In genomic region chr5:123155425-123155824, GRCm38 (mm10) we compare ENCODE assay signal across 9 mouse cellular contexts. TPM values are rescaled to one million over a fixed set of nuclear protein-coding genes. Genes with fewer than 3 reads are reported as not detected.
A peak's percentile ranks its signal among the peaks of the same experiment; 100 is the strongest.
DNase-seq lines count a peak whose midpoint lies in the region; ATAC-seq and TF ChIP-seq lines count a peak whose summit lies in the region.
"Had no signal": no experiment of that assay in that cellular context is flagged by ENCODE, and none has a peak within 500 bp of the region (broad histone marks: within the 10 kb centered on the region; RNA-seq: fewer than 3 reads in every experiment).

No protein-coding gene starts in this region.

- peak; percentile 80 for TF ChIP-seq CTCF in E14TG2a.4 (conservative IDR thresholded peaks at IDR 0.05; ENCODE audit: low read length)
- TF ChIP-seq CTCF in gastrocnemius, adult 2 months (IDR thresholded peaks at IDR 0.05), result peak; percentile 82
- no peak for TF ChIP-seq CTCF in thymus, adult 2 months (IDR thresholded peaks at IDR 0.05; ENCODE audit: borderline replicate concordance, control insufficient read depth, extremely low read depth, insufficient read depth, low read length, poor library complexity)

- peaks cover 5% of the 10 kb centered on the region; the same call in 1 of the 2 replicates for H3K4me1 ChIP-seq in hindbrain, embryonic 11.5 days (replicated peaks; ENCODE audit: control insufficient read depth, insufficient read depth, low read length)
- peaks cover 19% of the 10 kb centered on the region for H3K4me1 ChIP-seq in hindbrain, embryonic 13.5 days (replicated peaks)
- H3K4me1 ChIP-seq in E14TG2a.4 (replicated peaks; ENCODE audit: low read depth, low read length), result peaks cover 86% of the 10 kb centered on the region
- peaks cover 13% of the 10 kb centered on the region for H3K4me1 ChIP-seq in midbrain, embryonic 10.5 days
- peaks cover 24% of the 10 kb centered on the region for H3K4me1 ChIP-seq in thymus, adult 2 months (replicated peaks; ENCODE audit: control insufficient read depth, insufficient read depth, low read length)

- peaks cover 19% of the 10 kb centered on the region for H3K36me3 ChIP-seq in hindbrain, embryonic 11.5 days (ENCODE audit: control insufficient read depth, insufficient read depth, low read length)
- peaks cover 82% of the 10 kb centered on the region for H3K36me3 ChIP-seq in hindbrain, embryonic 13.5 days
- H3K36me3 ChIP-seq in E14TG2a.4 (ENCODE audit: insufficient read depth, low read length), result peaks cover 81% of the 10 kb centered on the region
- H3K36me3 ChIP-seq in midbrain, embryonic 10.5 days, result peaks cover 97% of the 10 kb centered on the region
- peaks cover 51% of the 10 kb centered on the region for H3K36me3 ChIP-seq in thymus, adult 2 months (ENCODE audit: control insufficient read depth, insufficient read depth, low read length)

- no peak for TF ChIP-seq POLR2A in thymus, adult 2 months (IDR thresholded peaks at IDR 0.05; ENCODE audit: control insufficient read depth, extremely low read depth, insufficient read depth, low read length, poor library complexity)

- no peak for ATAC-seq in hindbrain, embryonic 11.5 days (ENCODE audit: low FRiP score)
- no peak for ATAC-seq in hindbrain, embryonic 13.5 days (ENCODE audit: low FRiP score)

- H3K27me3 ChIP-seq in hindbrain, embryonic 11.5 days (ENCODE audit: control insufficient read depth, insufficient read depth, low read length), result no peaks in the 10 kb centered on the region
- H3K27me3 ChIP-seq in hindbrain, embryonic 13.5 days, result no peaks in the 10 kb centered on the region
- H3K27me3 ChIP-seq in E14TG2a.4 (ENCODE audit: insufficient read depth, low read length), result peaks cover 23% of the 10 kb centered on the region
- H3K27me3 ChIP-seq in midbrain, embryonic 10.5 days (ENCODE audit: low read depth, poor library complexity, severe bottlenecking), result no peaks in the 10 kb centered on the region
- no peaks in the 10 kb centered on the region for H3K27me3 ChIP-seq in thymus, adult 2 months (ENCODE audit: control insufficient read depth, insufficient read depth, low read length)

- intact Hi-C loops in gastrocnemius, adult 2 months (cut with DNase I), result no loop called here
- intact Hi-C loops in left cerebral cortex, postnatal 14 days (cut with DNase I), result loop anchor here (5.0 kb wide), 1 partner anchor 38 kb away; no protein-coding TSS in a partner anchor

- DNase-seq in hindbrain, embryonic 11.5 days (ENCODE audit: low spot score), result peak; percentile 82
- peak; percentile 67 for DNase-seq in cerebellum, adult 8-10 months
- DNase-seq in gastrocnemius, adult 2 months, result peak; percentile 79
- DNase-seq in left cerebral cortex, postnatal 14 days (ENCODE audit: low spot score in 2 of 2), result peak; percentile 78 to 83
- DNase-seq in midbrain, embryonic 10.5 days (ENCODE audit: low spot score), result peak; percentile 70
- peak; percentile 79 for DNase-seq in thymus, adult 2 months

- no peaks in the 10 kb centered on the region for H3K9me3 ChIP-seq in hindbrain, embryonic 11.5 days (ENCODE audit: control insufficient read depth, low read length)
- no peaks in the 10 kb centered on the region for H3K9me3 ChIP-seq in hindbrain, embryonic 13.5 days
- no peaks in the 10 kb centered on the region for H3K9me3 ChIP-seq in E14TG2a.4 (ENCODE audit: low read length)
- no peaks in the 10 kb centered on the region for H3K9me3 ChIP-seq in midbrain, embryonic 10.5 days (replicated peaks)

- H3K4me2 ChIP-seq in hindbrain, embryonic 11.5 days (replicated peaks; ENCODE audit: low read depth, low read length), result no peak overlapping the region
- no peak overlapping the region for H3K4me2 ChIP-seq in hindbrain, embryonic 13.5 days

- 60% methylated on average over 7 of the region's 7 CpGs for WGBS in hindbrain, embryonic 11.5 days
- WGBS in hindbrain, embryonic 13.5 days, result 63% methylated on average over 7 of the region's 7 CpGs
- 59% methylated on average over 7 of the region's 7 CpGs for WGBS in midbrain, embryonic 10.5 days
- WGBS in thymus, adult 2 months, result 59% methylated on average over 7 of the region's 7 CpGs

- no peak overlapping the region for H3K27ac ChIP-seq in hindbrain, embryonic 11.5 days (ENCODE audit: low read depth, low read length)
- H3K27ac ChIP-seq in hindbrain, embryonic 13.5 days, result no peak overlapping the region
- peak overlapping the region; percentile 25; the same call in 1 of the 2 replicates for H3K27ac ChIP-seq in gastrocnemius, adult 2 months
- no peak overlapping the region for H3K27ac ChIP-seq in midbrain, embryonic 10.5 days (replicated peaks)
- no peak overlapping the region for H3K27ac ChIP-seq in thymus, adult 2 months (ENCODE audit: control insufficient read depth, insufficient read depth, low read length)

- H3K4me3 ChIP-seq in hindbrain, embryonic 11.5 days (ENCODE audit: low read depth, low read length), result no peak overlapping the region
- no peak overlapping the region for H3K4me3 ChIP-seq in hindbrain, embryonic 13.5 days
- no peak overlapping the region for H3K4me3 ChIP-seq in E14TG2a.4 (replicated peaks; ENCODE audit: low read length)
- no peak overlapping the region for H3K4me3 ChIP-seq in gastrocnemius, adult 2 months
- no peak overlapping the region for H3K4me3 ChIP-seq in midbrain, embryonic 10.5 days
- no peak overlapping the region for H3K4me3 ChIP-seq in thymus, adult 2 months (ENCODE audit: control insufficient read depth, insufficient read depth, low read length)

- no peak overlapping the region for H3K9ac ChIP-seq in hindbrain, embryonic 11.5 days (ENCODE audit: low read depth, low read length)
- H3K9ac ChIP-seq in hindbrain, embryonic 13.5 days, result no peak overlapping the region

RNA-seq across cellular contexts. Expression of gene Setd1b, which starts 13.4 kb away (rescaled TPM):
- 11.0 and 14.2 TPM in 2 replicates for polyA plus RNA-seq in hindbrain, embryonic 11.5 days (2014; fragmentation: Nextera tagmentation; extraction: Ambion mirVana)
- 12.9 and 13.1 TPM in 2 replicates for polyA plus RNA-seq in hindbrain, embryonic 13.5 days (2015; fragmentation: Nextera tagmentation; extraction: Ambion mirVana)
- 10 to 100 TPM in 1 of 2 experiments, 1 to 10 TPM in 1; 9.8 to 11.3 TPM for total RNA-seq in gastrocnemius, adult 2 months (2021)
- 10 to 100 TPM; 31.3 to 31.4 TPM for total RNA-seq in left cerebral cortex, postnatal 14 days (2021)
- 7.4 and 7.9 TPM in 2 replicates for polyA plus RNA-seq in midbrain, embryonic 10.5 days (2016; fragmentation: Nextera tagmentation; extraction: Ambion mirVana)
- polyA plus RNA-seq in thymus, adult 2 months (2012; rRNA removed), result 45.5 and 66.9 TPM in 2 replicates

RNA-seq across cellular contexts. Expression of gene Psmd9, which starts 13.8 kb away (rescaled TPM):
- 73.5 and 78.7 TPM in 2 replicates for polyA plus RNA-seq in hindbrain, embryonic 11.5 days (2014; fragmentation: Nextera tagmentation; extraction: Ambion mirVana)
- 76.0 and 79.3 TPM in 2 replicates for polyA plus RNA-seq in hindbrain, embryonic 13.5 days (2015; fragmentation: Nextera tagmentation; extraction: Ambion mirVana)
- 10 to 100 TPM; 13.3 to 16.9 TPM for total RNA-seq in gastrocnemius, adult 2 months (2021)
- 10 to 100 TPM; 29.2 to 29.7 TPM for total RNA-seq in left cerebral cortex, postnatal 14 days (2021)
- polyA plus RNA-seq in midbrain, embryonic 10.5 days (2016; fragmentation: Nextera tagmentation; extraction: Ambion mirVana), result 75.7 and 78.5 TPM in 2 replicates
- polyA plus RNA-seq in thymus, adult 2 months (2012; rRNA removed), result 32.7 and 34.7 TPM in 2 replicates

RNA-seq across cellular contexts. Expression of gene Rhof, which starts 22.9 kb away (rescaled TPM):
- 1.7 and 2.0 TPM in 2 replicates for polyA plus RNA-seq in hindbrain, embryonic 11.5 days (2014; fragmentation: Nextera tagmentation; extraction: Ambion mirVana)
- 5.1 and 5.8 TPM in 2 replicates for polyA plus RNA-seq in hindbrain, embryonic 13.5 days (2015; fragmentation: Nextera tagmentation; extraction: Ambion mirVana)
- total RNA-seq in gastrocnemius, adult 2 months (2021), result under 1 TPM; 0.28 to 0.36 TPM
- total RNA-seq in left cerebral cortex, postnatal 14 days (2021), result 10 to 100 TPM; 54.3 to 56.3 TPM
- polyA plus RNA-seq in midbrain, embryonic 10.5 days (2016; fragmentation: Nextera tagmentation; extraction: Ambion mirVana), result 1.4 and 1.9 TPM in 2 replicates
- 45.1 and 51.9 TPM in 2 replicates for polyA plus RNA-seq in thymus, adult 2 months (2012; rRNA removed)

RNA-seq across cellular contexts. Expression of gene Hpd, which starts 27.1 kb away (rescaled TPM):
- polyA plus RNA-seq in hindbrain, embryonic 11.5 days (2014; fragmentation: Nextera tagmentation; extraction: Ambion mirVana), result not detected in 2 replicates
- not detected in 2 replicates for polyA plus RNA-seq in hindbrain, embryonic 13.5 days (2015; fragmentation: Nextera tagmentation; extraction: Ambion mirVana)
- total RNA-seq in gastrocnemius, adult 2 months (2021), result not detected
- not detected for total RNA-seq in left cerebral cortex, postnatal 14 days (2021)
- polyA plus RNA-seq in midbrain, embryonic 10.5 days (2016; fragmentation: Nextera tagmentation; extraction: Ambion mirVana), result not detected in 2 replicates
- polyA plus RNA-seq in thymus, adult 2 months (2012; rRNA removed), result 1.5 and 6.0 TPM in 2 replicates
- total RNA-seq: left cerebral cortex, postnatal 25 days had no signal
